Mouse (Mus musculus): ENCODE data around the gene Tmsb4x. TPM values are rescaled to one million over a fixed set of nuclear protein-coding genes. Genes with fewer than 3 reads are reported as not detected.

Tmsb4x gene
- polyA plus RNA-seq (2015; fragmentation: Nextera tagmentation; extraction: Ambion mirVana) = 3,214 and 3,848 TPM in 2 replicates

GRCm38 (mm10) chrX:167208978-167209754, at the start of gene Tmsb4x:
Gene Tmsb4x, minus strand, starts transcription at chrX:167209315.

Other genes starting within 250 kb of the Tmsb4x start
- 1.3 and 2.2 TPM in 2 replicates for gene Tlr8, start 55.0 kb upstream of the Tmsb4x start, polyA plus RNA-seq (2015; fragmentation: Nextera tagmentation; extraction: Ambion mirVana)
- gene Tlr7, start 121.2 kb upstream of the Tmsb4x start, polyA plus RNA-seq (2015; fragmentation: Nextera tagmentation; extraction: Ambion mirVana) = 2.5 and 2.6 TPM in 2 replicates
- gene Prps2, start 173.4 kb upstream of the Tmsb4x start, polyA plus RNA-seq (2015; fragmentation: Nextera tagmentation; extraction: Ambion mirVana) = 11.9 and 12.2 TPM in 2 replicates